Mouse (Mus musculus): Measurements from ENCODE around the gene Tlcd2. TPM values are rescaled to one million over a fixed set of nuclear protein-coding genes. Genes with fewer than 3 reads are reported as not detected.

Gene Tlcd2
- polyA plus RNA-seq, 1 experiment from 2014 or later = 1.8 TPM

DNA sequence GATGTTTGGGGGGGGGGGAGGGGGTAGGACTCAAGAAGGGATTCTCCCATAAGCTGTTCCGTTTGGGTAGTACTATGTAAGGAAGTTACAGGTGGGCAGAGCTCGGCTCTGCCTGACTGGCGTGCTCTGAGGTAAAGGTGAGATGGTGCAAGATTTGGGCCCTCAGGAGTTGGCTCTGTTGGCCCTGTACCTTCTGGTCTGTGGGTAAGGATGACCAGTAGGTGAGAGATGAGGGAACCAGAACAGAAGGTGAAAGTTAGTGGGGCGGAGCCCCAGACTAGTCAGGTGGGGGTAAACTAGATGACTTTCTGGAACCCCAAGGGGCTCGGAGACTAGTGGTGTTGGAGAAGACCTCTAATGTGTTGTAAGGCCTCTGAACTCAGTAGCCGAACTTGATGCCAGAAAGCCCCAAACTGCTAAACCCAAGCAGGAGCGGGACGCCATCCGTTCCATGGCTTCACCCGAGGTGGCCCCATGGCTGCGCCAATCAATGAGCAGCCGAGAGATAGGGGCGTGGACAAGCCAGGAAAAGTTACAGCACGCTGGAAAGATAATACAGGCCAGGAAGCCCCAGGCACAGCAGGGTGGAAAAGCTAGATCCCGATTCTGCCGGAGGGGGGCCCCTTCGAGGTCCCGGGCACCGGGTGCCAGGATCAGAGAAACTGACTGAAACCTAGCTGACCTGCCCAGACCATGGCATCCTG, 6.1 kb downstream of the Tlcd2 start:
- Histone ChIP-seq H3K27me3 (ENCODE audit: control insufficient read depth, insufficient read depth, low read length) (no peaks in the 10 kb centered on the region), H3K4me3 (ENCODE audit: low read depth, low read length) (peak overlapping the region; percentile 21; the same call in 1 of the 2 replicates), H3K4me1 (ENCODE audit: control insufficient read depth, insufficient read depth, low read length) (no peaks in the 10 kb centered on the region), H3K27ac (ENCODE audit: low read depth, low read length) (no peak overlapping the region), H3K9ac (replicated peaks; ENCODE audit: low read depth, low read length) (peak overlapping the region; percentile 28; the same call in 1 of the 2 replicates), H3K9me3 (ENCODE audit: control insufficient read depth, low read length) (no peaks in the 10 kb centered on the region), H3K4me2 (ENCODE audit: low read depth, low read length) (peak overlapping the region; percentile 45), H3K36me3 (ENCODE audit: control insufficient read depth, insufficient read depth, low read length) (0 out of 2 replicates have a peak, but pooled peaks cover 6% of the 10 kb centered on the region)
- WGBS = 20% methylated on average over 19 of the region's 19 CpGs
- ATAC-seq (ENCODE audit: low read depth) = peak; percentile 41; the same call in 1 of the 2 replicates

GRCm38 (mm10) chr11:75468410-75468809, 6.9 kb downstream of the Tlcd2 start:
- Histone ChIP-seq H3K9me3 (ENCODE audit: control insufficient read depth, low read length) (no peaks in the 10 kb centered on the region), H3K4me2 (ENCODE audit: low read depth, low read length) (peak overlapping the region; percentile 45), H3K36me3 (ENCODE audit: control insufficient read depth, insufficient read depth, low read length) (0 out of 2 replicates have a peak, but pooled peaks cover 6% of the 10 kb centered on the region), H3K27me3 (ENCODE audit: control insufficient read depth, insufficient read depth, low read length) (no peaks in the 10 kb centered on the region), H3K27ac (ENCODE audit: low read depth, low read length) (no peak overlapping the region), H3K9ac (replicated peaks; ENCODE audit: low read depth, low read length) (peak overlapping the region; percentile 28; the same call in 1 of the 2 replicates), H3K4me1 (ENCODE audit: control insufficient read depth, insufficient read depth, low read length) (no peaks in the 10 kb centered on the region), H3K4me3 (ENCODE audit: low read depth, low read length) (peak overlapping the region; percentile 21; the same call in 1 of the 2 replicates)
- WGBS = 75% methylated on average over 7 of the region's 7 CpGs
- ATAC-seq (ENCODE audit: low read depth) = no peak

GRCm38 (mm10) chr11:75469261-75469660, 7.7 kb downstream of the Tlcd2 start:
- ATAC-seq (ENCODE audit: low read depth) = no peak
- no peak overlapping the region for H3K4me3 ChIP-seq (ENCODE audit: low read depth, low read length)
- H3K4me2 ChIP-seq (ENCODE audit: low read depth, low read length) = no peak overlapping the region
- H3K27me3 ChIP-seq (ENCODE audit: control insufficient read depth, insufficient read depth, low read length) = no peaks in the 10 kb centered on the region
- H3K9me3 ChIP-seq (ENCODE audit: control insufficient read depth, low read length) = no peaks in the 10 kb centered on the region
- H3K27ac ChIP-seq (ENCODE audit: low read depth, low read length) = no peak overlapping the region
- H3K36me3 ChIP-seq (ENCODE audit: control insufficient read depth, insufficient read depth, low read length) = 0 out of 2 replicates have a peak, but pooled peaks cover 6% of the 10 kb centered on the region
- WGBS = 91% methylated on average over 4 of the region's 4 CpGs
- no peaks in the 10 kb centered on the region for H3K4me1 ChIP-seq (ENCODE audit: control insufficient read depth, insufficient read depth, low read length)
- no peak overlapping the region for H3K9ac ChIP-seq (replicated peaks; ENCODE audit: low read depth, low read length)

- Histone ChIP-seq H3K36me3 (ENCODE audit: control insufficient read depth, insufficient read depth, low read length) (no peaks in the 10 kb centered on the region), H3K27ac (ENCODE audit: low read depth, low read length) (no peak overlapping the region), H3K4me1 (ENCODE audit: control insufficient read depth, insufficient read depth, low read length) (no peaks in the 10 kb centered on the region), H3K27me3 (ENCODE audit: control insufficient read depth, insufficient read depth, low read length) (no peaks in the 10 kb centered on the region), H3K9ac (replicated peaks; ENCODE audit: low read depth, low read length) (no peak overlapping the region), H3K4me2 (ENCODE audit: low read depth, low read length) (no peak overlapping the region), H3K4me3 (ENCODE audit: low read depth, low read length) (no peak overlapping the region), H3K9me3 (ENCODE audit: control insufficient read depth, low read length) (no peaks in the 10 kb centered on the region)
- no peak for ATAC-seq (ENCODE audit: low read depth)
- WGBS = 86% methylated on average over 3 of the region's 3 CpGs
Measured at GRCm38 (mm10) chr11:75470675-75471074, 9.2 kb downstream of the Tlcd2 start.

DNA sequence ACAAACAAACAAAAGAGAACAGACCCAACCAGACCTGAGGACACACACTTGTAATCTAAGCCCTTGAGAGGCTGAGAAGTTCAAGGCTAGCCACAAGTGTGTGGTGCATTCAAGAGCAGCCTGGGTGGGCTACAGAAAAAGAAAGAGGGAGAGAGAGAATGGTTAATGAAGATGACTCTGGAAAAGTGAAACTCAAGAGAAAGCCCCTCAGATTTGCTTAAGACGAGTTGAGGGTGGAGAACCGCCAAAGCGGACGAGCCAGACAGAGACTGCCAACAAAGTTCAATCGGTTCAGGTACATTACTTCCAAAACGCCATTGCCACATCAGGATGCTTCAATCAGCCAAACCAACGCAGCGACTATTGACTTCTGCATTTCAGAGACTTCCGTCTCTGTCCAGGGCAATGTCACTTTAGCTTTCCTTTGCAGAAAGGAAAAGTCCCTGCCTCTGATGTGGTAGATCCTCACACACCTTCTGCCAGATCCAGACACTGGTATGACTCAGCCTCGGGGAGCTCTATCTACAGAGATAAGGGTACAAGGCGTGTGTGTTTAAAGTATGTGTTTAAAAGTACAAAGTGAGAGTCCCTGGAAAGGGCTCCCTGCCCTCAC, 11.1 kb downstream of the Tlcd2 start:
- no peaks in the 10 kb centered on the region for H3K27me3 ChIP-seq (ENCODE audit: control insufficient read depth, insufficient read depth, low read length)
- H3K9ac ChIP-seq (replicated peaks; ENCODE audit: low read depth, low read length) = no peak overlapping the region
- H3K4me3 ChIP-seq (ENCODE audit: low read depth, low read length) = no peak overlapping the region
- no peaks in the 10 kb centered on the region for H3K36me3 ChIP-seq (ENCODE audit: control insufficient read depth, insufficient read depth, low read length)
- WGBS = 89% methylated on average over 11 of the region's 11 CpGs
- H3K4me1 ChIP-seq (ENCODE audit: control insufficient read depth, insufficient read depth, low read length) = no peaks in the 10 kb centered on the region
- H3K4me2 ChIP-seq (ENCODE audit: low read depth, low read length) = no peak overlapping the region
- no peaks in the 10 kb centered on the region for H3K9me3 ChIP-seq (ENCODE audit: control insufficient read depth, low read length)
- ATAC-seq (ENCODE audit: low read depth) = no peak
- H3K27ac ChIP-seq (ENCODE audit: low read depth, low read length) = no peak overlapping the region

- H3K4me1 ChIP-seq (ENCODE audit: control insufficient read depth, insufficient read depth, low read length) = no peaks in the 10 kb centered on the region
- no peak overlapping the region for H3K9ac ChIP-seq (replicated peaks; ENCODE audit: low read depth, low read length)
- no peaks in the 10 kb centered on the region for H3K36me3 ChIP-seq (ENCODE audit: control insufficient read depth, insufficient read depth, low read length)
- H3K27ac ChIP-seq (ENCODE audit: low read depth, low read length) = no peak overlapping the region
- H3K4me2 ChIP-seq (ENCODE audit: low read depth, low read length) = no peak overlapping the region
- no peak for ATAC-seq (ENCODE audit: low read depth)
- H3K27me3 ChIP-seq (ENCODE audit: control insufficient read depth, insufficient read depth, low read length) = no peaks in the 10 kb centered on the region
- H3K4me3 ChIP-seq (ENCODE audit: low read depth, low read length) = no peak overlapping the region
- 73% methylated on average over 7 of the region's 7 CpGs for WGBS
- no peaks in the 10 kb centered on the region for H3K9me3 ChIP-seq (ENCODE audit: control insufficient read depth, low read length)
Measured at GRCm38 (mm10) chr11:75473376-75473775, 11.9 kb downstream of the Tlcd2 start.

- H3K27me3 ChIP-seq (ENCODE audit: control insufficient read depth, insufficient read depth, low read length) = no peaks in the 10 kb centered on the region
- peak overlapping the region; percentile 90; the same call in 1 of the 2 replicates for H3K9ac ChIP-seq (replicated peaks; ENCODE audit: low read depth, low read length)
- peak overlapping the region; percentile 100; the same call in 1 of the 2 replicates for H3K4me3 ChIP-seq (ENCODE audit: low read depth, low read length)
- no peaks in the 10 kb centered on the region for H3K9me3 ChIP-seq (ENCODE audit: control insufficient read depth, low read length)
- peak; percentile 15; the same call in 1 of the 2 replicates for ATAC-seq (ENCODE audit: low read depth)
- peaks cover 9% of the 10 kb centered on the region for H3K4me1 ChIP-seq (ENCODE audit: control insufficient read depth, insufficient read depth, low read length)
- H3K4me2 ChIP-seq (ENCODE audit: low read depth, low read length) = peak overlapping the region; percentile 42
- 0 out of 2 replicates have a peak overlapping the region, but pooled peaks have one; percentile 10 for H3K27ac ChIP-seq (ENCODE audit: low read depth, low read length)
- 15% methylated on average over 3 of the region's 3 CpGs for WGBS
- peaks cover 14% of the 10 kb centered on the region for H3K36me3 ChIP-seq (ENCODE audit: control insufficient read depth, insufficient read depth, low read length)
Measured at GRCm38 (mm10) chr11:75486192-75486591, 24.7 kb downstream of the Tlcd2 start.

DNA sequence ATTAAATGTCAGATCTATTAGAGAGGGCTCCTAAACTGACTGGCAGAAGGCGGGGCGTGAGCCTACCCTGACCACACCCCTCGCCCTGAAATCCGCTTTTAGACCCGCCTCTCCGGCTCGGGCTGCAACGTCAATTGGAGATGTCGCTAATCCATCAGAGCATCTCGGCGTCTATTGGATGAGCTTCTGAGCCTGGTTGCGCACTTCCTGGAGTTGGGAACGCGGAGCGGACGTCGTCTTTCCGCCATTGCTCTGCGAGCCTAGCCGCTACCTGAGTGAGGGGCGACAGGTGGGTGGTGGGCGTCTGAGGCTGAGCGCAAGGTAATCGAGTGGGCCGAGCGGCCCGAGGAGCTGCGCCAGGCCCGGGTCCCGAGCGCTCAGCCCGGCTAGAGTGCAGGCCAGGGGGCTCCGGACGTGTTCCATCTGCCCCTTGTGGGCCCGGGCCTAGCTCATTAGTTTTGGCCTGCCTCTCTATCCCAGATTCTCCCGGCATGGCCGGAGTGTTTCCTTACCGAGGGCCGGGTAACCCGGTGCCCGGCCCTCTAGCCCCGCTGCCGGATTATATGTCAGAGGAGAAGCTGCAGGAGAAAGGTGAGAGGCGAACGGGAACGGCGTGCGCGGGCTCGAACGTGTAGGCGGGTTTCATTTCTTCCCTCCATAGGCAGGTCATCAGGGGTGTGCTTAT, 25.2 kb downstream of the Tlcd2 start, which contains the start of gene Prpf8:
Gene Prpf8, plus strand, starts transcription at position 216 of the 685 bp plus-strand sequence.
- Histone ChIP-seq H3K4me1 (ENCODE audit: control insufficient read depth, insufficient read depth, low read length) (peaks cover 9% of the 10 kb centered on the region), H3K36me3 (ENCODE audit: control insufficient read depth, insufficient read depth, low read length) (peaks cover 19% of the 10 kb centered on the region), H3K4me3 (ENCODE audit: low read depth, low read length) (peak within 1 kb of the TSS; percentile 100), H3K9ac (replicated peaks; ENCODE audit: low read depth, low read length) (peak within 1 kb of the TSS; percentile 90), H3K9me3 (ENCODE audit: control insufficient read depth, low read length) (no peaks in the 10 kb centered on the region), H3K4me2 (ENCODE audit: low read depth, low read length) (peak within 1 kb of the TSS; percentile 95), H3K27ac (ENCODE audit: low read depth, low read length) (peak within 1 kb of the TSS; percentile 77), H3K27me3 (ENCODE audit: control insufficient read depth, insufficient read depth, low read length) (no peaks in the 10 kb centered on the region)
- under 1% methylated on average over 52 of the region's 52 CpGs for WGBS
- peak; percentile 100 for ATAC-seq (ENCODE audit: low read depth)
